Mouse (Mus musculus): ENCODE measurements around the gene Naaladl2.

Gene Naaladl2

DNA sequence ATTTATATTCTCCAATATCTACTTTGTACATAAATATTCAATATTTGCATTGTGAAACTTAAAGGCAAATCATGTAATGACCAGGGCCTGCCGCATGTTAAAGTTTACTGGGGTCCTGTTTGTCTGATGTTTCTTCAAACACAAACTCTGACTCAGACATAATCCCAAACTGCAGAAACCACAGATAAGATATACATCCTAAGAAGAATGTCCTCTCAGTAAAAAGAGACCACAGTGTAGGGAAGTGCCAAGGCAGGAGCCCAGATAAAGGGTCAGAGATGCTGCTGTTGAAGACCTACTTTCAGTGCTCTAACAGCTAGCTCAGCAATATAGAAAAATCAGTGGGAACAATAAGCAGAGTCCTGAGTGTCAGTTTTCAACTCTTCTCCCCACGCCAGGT is 201.9 kb downstream of the Naaladl2 start:
- no peak for DNase-seq (ENCODE audit: low spot score in 2 of 2)

DNA sequence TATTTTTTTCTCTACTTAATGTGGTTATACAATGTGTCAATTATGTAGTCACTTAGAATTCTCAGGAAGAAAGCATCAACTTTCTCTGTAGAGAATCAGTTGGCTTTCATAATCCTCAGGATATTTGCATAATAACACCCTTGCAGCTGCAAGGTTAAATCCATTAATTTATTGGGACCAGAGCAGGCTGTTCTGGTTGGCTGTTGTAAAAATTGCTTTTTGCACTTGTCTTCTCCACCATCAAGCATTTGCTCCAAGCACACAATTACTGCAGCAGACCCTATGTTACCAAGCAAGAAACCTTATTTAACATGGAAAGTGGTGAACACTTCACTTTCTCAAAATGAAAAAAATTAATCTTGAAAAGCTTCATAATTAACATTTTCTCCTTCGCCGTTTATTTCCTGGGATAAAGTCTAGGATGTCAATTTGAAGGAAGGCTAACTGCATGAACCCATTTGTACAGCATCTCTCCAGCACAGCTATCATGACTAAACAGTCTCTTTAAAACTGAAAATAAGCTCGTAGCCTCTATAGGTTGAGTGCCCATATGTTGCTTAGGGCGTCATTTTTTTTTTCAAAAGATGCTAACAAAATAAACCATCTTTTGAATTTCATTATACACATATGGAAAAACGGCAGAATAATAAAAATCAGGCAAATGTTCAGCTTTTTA is 205.4 kb downstream of the Naaladl2 start:
- no peak for DNase-seq (ENCODE audit: low spot score in 2 of 2)

DNA sequence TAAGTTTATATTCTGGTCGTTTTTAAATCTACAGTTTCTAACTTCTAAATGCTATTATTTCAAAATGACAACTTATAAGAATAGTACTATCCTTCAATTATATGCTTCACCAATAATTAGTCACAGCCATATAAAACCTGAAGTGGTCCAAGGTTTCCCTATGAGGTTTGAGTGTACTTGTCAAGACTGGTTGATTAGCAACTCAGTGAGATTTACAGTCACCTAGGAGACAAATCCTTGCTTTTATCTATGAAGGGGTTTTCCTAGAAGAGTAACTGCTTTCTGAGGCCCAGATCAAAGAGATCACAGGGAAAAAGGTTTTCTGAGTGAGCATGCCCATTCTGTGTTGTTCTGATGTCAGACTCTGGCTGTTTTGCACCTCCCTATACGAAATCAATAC is 222.2 kb downstream of the Naaladl2 start:
- DNase-seq (ENCODE audit: low spot score in 2 of 2): no peak

DNA sequence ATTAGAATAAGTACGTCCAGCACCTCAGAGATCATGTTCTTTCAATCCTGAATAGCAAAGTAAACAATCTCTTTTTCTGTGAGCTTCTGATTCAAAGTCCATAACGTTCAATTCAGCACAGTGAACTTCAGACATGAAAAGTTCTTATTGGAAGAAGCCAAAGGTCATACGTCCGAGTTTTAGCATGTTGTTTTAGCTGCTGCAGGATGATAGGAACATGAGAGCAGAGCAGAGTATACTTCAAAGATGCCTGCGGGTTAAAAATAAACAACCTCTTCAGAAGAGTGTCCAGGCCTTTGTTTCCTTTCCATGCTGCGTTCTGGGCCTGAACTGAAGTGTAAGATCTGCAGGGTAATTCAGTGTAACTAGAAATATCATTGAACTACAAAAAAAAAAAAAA is 222.7 kb downstream of the Naaladl2 start:
- no peak for DNase-seq (ENCODE audit: low spot score in 2 of 2)

DNA sequence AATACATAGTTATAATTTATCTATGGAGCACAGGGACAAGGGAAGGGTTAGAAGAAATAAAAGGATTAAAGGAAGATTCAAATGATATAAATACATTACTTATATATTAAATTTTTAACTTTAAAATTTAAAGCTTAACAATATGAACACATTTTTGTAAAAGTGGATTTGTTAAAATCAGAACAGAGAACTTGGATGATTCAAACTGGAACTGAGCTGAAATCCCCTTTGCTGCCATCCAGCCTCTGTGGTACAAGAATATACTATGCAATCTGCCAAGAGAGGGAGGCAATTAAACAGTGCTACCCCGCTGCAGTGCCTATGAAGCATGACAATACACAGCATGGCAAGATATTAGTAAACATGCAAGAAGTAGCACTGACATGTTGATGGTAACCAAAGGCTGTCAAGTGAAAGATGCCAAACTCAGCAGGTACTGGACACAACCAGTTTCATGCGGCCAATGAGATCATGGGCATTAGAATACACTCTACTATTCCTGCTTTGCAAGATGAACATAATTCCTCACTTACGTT is 238.6 kb downstream of the Naaladl2 start:
- DNase-seq (ENCODE audit: low spot score in 2 of 2): no peak

DNA sequence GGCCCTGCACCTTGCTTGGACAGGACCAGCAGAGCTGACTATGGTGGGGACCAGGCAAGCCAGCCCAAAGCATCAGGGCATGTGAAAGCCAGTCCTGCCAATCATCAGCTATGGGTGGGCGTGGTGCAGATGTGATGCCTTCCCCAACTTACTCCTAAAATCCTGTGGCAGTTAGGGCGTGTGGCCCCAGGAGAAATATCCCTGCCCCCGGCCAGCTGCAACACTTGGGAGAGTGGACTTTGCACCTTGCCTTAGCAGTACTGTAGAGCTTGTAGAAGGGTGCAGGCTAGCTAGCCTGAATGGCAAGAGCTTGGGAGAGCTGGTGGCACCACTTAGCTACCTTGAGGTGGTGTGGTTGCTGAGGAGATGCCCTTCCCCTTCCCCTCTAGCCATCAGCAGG is 255.3 kb downstream of the Naaladl2 start:
- no peak for DNase-seq (ENCODE audit: low spot score in 2 of 2)

DNA sequence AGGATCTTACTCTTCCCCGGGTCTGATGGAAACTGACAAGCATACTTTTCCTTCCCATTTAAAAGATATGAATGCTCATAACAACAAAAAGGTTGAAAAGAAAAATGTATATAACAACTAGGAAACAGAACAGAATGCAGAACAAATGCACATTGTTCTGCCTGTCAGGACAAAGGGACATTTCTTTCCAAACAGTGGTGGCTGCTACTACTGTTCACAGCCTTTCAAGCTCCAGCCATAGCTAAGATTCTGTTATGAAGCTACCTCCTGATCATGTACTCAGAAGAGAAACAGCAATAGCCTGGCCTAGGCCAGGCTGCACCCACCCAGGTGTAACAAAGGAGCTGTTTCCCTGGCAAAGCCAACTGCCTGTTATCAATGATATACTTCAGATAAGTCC is 271.8 kb downstream of the Naaladl2 start:
- no peak for DNase-seq (ENCODE audit: low spot score in 2 of 2)

DNA sequence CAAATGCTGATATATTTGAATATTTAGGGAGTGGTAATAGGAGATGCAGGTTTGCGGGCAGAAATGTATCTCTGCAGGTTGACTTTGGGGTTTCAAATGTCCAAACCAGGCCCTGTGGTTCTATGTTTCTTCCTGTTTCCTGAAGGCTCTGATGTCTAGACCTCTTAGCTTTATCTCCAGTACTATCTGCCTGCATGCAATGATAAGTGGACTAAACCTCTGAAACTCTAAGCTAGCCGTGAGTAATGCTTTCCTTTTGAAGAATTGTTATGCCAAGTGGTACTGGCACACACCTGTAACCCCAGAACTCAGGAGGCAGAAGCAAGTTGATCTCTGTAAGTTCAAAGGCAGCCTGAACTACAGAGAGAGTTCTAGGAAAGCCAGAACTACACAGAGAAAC is 291.1 kb downstream of the Naaladl2 start:
- DNase-seq (ENCODE audit: low spot score in 2 of 2): no peak

DNA sequence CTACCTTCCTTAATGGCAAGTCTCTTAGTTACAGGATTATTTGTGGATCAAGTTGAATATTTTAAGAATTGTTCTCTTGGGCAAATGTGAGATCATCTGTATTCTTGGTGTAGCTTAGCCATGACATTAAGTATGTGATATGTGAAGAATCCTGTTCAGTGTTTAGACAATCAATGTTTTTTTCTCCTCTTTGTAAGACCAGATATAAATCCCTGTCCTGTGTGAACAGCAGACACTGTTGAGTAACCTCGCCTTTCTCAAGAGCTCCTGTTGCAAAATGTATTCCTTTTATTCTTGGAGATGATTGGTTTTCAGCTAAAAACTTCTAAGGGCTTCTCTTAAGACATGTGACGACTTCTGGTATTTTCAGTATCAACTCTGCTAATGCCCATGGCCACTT is 347.3 kb downstream of the Naaladl2 start:
- no peak for DNase-seq (ENCODE audit: low spot score in 2 of 2)

DNA sequence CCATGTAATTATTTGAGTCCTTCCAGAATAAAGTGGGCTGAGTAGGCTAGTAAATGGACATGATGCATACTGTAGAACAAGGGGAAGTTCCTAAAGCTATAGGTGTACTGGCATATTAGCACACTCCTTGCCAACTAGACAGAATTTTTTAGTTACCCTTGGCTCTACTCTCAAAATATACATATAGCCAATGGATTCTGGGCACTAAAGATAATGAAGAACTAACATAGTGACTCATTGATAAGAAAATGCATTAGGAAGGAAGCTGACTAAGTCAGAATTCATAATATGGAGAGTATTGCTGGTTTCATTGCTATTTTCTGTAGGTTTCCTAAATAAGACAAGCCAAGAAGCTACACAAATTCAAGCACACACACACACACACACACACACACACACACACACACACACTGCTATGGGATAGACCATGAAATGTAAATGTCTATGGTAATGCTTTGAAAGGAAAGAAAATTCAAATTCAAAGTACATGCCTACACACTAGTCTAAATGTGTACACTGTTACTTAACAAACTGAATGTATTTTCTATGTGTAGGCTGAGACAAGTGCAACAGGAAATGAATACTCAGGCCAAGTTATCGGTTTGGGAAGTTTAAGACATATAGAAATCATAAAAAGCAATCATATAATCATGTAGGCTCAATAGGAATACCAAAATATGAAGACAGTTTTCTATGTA is 356.5 kb downstream of the Naaladl2 start:
- no peak for DNase-seq (ENCODE audit: low spot score in 2 of 2)

DNA sequence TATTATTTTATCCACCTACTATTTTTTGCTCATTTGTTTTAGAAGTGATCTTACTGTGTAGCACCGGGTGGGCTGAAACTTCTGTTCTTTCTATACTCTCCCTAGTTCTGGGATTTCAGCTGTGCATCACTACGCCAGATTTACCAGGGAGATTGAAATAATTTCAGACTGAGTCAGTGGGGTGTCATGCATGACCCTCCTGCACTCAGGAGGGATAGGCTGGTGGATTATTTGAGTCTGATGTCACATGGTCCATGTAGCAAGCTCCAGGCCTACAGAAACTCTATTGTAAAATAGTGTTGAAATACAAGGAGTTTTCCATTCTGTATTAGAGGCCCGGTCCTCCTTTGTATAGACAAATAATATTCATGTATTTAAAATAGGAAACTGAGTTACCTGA is 360.0 kb downstream of the Naaladl2 start:
- DNase-seq (ENCODE audit: low spot score in 2 of 2): no peak

DNA sequence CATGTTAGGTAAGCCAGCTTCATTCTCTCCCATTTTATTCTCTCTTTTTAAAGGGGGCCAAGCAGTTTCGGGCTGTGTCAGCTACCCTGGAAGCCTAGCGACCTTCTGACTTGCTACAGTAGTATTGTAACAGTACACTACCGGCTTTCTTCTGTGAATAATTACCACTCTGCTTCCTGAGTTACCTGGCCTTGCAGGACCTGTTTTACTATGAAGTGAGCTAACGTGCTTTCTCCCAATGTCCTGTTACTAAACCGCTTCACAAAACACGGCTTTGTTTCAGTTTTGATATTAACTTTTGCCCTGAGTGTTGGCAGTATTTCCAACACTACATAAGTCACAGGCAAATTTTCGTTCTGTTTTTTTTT is 360.6 kb downstream of the Naaladl2 start:
- no peak for DNase-seq (ENCODE audit: low spot score in 2 of 2)

DNA sequence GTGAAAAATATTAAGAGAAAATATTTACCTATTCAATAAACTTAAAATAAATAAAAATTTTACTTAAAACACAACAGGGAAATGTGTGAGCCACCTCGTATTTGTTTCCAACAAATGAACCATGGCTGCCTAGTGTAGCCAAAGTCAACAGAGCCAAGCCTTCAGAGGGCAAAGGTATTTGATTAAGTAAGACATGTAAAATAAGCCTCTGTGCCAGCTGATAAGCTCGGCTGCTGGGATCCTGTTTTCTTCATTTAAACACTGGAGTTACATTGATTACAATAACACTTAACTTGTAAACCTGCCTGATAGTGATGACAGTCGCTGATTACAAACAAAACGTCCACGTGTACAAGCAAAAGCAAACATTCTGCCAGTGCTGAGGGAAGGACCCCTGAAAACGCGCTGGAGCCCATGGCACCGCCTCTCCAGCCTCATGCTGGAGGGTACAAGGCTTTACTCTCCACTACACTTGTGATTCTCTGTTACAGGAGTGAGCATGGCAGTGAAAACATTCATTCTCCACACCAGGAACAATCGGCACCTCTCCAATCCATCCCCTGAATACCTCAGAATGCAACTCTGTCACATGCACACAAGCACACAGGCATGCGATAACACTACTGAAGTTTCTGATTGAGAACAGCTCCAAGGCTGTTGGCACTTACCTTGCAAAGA is 361.1 kb downstream of the Naaladl2 start:
- no peak for DNase-seq (ENCODE audit: low spot score in 2 of 2)

DNA sequence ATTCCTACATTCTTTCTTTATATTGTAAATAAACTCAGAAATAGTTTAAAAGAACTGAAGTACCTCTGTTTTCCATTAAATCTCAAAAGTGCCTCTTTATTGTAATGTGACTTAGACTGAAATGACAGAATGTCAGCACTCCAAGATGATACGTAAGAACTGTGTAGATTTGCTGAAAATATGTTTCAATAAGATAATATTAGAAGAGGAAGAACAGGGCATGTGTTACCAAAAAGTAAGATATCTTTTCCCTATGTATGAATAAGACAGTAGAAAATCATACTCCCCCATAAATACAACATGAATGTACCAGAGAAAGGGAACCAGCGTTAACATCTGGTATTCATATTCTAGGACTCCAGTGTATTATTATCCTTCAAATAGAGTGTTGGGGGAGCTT is 362.4 kb downstream of the Naaladl2 start:
- DNase-seq (ENCODE audit: low spot score in 2 of 2): no peak

DNA sequence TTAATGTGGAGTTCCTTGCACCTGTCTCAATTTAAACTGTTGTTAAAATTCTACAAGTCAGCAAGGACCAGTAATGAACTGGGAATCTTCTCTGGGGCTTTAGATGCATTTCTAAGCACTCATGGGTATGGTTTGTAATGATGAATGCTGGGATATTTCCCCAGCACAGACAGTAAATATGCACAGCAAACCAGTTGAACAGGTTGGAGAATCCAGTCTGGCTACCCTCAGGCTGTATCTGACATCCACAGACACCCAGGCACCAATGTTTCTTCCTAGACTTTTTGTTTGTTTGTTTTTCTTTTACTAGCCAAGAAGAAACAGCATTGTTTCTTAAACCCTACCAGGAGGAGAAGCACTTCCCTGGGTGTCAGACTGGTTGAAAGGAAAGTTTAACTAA is 365.6 kb downstream of the Naaladl2 start:
- DNase-seq (ENCODE audit: low spot score in 2 of 2): no peak

DNA sequence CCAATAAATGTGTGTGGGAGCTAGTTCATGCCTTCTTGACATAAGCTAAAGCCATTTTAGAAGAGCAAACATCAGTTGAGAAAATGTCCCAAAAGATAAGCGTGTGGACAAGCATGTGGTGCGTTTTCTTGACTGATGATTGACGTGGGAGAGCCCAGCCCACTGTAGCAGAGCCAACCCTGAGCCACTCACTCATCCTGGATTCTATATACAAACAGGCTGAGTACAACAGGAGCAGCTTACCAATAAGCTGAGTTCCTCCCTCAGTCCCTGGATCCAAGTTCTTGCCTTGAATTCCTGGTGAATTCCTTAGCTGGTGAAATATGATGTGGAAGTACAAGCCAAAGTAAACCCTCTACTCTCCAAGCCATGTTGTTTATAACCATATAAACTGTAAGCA is 395.0 kb downstream of the Naaladl2 start:
- DNase-seq (ENCODE audit: low spot score in 2 of 2): no peak

DNA sequence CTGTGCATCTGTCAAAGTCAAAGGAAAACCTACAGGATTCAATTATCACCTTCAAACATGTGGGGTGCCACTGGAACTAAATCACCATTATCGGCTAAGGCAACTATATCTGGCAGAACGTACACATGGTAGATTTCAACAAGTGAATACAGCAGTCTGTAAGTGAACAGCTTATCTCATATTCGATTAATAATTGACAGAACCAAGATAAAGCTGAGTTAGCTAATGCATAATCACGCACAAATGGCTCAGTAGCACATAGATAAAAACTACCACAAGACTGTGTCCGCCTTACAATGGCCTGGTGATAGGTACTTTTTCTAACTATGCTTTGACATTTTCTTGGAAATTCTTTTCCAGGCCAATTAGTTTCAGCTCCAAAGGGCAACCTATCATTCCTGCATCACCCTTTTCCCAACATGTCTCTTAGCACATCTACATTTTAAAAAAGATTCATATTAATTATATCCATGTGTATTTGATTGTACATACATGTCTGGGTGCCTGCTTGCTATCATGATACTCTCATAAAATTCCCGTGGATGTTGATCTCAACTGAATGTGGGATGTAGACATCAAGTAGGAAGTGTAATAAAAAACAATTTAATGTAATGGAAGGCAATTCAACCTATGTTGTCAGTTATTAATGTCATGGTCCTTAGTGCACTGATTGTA is 396.7 kb downstream of the Naaladl2 start:
- DNase-seq (ENCODE audit: low spot score in 2 of 2): no peak

DNA sequence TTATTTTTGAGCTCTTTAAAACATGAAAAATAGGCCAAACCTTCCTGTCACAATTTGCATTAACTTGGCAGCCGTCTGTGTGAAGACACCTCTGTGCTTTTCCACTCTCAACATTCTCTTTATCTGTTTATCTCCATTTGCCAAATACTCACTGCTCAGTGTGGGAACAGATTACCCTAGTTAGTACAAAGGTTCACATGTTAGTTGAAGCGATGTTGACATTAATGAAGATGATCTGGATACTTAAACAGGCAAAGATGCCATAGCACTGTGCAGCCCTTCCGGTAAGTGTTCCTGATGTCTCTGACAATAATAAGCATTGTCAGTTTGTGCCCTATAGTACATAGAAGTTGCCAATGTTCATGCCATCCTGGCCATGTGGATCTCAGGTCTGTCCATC is 400.1 kb downstream of the Naaladl2 start:
- no peak for DNase-seq (ENCODE audit: low spot score in 2 of 2)

DNA sequence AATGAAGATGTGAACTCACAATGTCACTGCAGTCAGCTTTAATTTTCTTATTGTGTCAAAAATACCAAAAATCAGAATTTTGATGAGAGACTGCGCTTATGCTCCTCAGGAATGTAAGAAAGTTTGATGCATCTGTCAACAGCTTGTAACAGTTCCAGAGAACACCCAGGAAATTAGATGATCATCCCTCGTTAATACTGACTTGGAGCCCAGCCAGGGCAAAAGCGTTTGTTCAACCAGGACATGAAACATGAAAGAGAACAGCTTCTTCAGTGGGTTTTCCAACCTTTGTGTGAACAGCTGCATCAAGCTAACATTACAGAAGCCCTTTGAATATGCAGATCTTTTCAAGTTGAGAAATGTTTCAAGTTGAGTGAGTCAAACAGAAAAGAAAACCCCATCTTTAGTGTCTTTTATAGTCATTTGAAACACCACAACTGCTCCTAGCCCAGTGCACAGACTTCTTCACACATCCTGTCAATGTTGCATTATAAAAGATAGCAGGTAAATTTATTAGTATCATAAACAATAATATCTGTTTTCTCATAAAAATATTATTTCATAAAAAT is 424.8 kb downstream of the Naaladl2 start:
- DNase-seq (ENCODE audit: low spot score in 2 of 2): no peak

DNA sequence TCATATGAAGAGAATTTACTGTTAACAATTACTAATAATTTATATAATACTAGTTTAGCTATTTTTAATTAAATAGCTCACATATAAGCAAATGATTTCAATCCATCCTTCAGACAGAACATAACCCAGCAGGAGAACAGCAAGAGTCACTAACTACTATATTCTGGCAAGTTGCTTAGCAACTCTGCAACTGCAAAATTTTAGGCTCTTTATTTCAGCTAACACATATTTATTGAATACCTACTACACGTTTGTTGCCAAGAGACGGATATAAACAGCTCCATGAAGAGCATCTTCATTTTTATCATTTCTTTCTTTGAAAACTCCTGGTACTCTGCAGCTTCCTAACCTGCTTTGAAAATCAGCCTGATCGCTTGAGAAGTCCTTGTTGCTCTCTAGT is 429.3 kb downstream of the Naaladl2 start:
- no peak for DNase-seq (ENCODE audit: low spot score in 2 of 2)

DNA sequence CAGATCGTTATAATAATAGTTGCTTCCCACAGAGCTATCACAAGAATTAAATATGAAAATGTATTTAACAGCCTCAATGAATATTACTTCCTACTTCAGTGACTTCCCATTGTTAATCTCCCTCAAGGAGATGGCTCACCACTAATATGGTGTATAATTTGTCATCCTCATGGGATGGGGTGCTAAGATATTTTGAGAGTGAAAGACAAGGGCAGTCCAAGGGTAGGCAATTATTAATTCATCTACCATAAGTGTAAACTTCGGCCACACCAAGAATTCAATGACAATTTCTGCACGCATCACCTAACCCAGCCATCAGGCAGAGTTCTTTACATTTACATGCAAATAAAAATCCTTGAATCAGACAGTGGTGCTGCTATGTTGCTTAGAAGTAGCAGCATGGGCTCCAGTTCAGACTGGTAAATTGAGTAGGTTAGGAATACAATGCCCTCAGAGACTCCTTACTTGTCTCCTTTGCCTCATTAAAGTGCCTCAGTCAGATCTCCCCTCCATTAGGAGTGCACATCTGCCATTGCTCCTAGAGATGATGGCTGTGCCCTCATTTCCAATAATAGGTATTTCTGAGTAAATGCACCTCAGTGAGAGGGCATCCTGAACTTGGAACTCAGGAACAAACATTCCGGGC is 438.2 kb downstream of the Naaladl2 start:
- DNase-seq (ENCODE audit: low spot score in 2 of 2): no peak

Measured in right cerebral cortex, postnatal 36 days (tissue).